In the genomic region with DNA sequence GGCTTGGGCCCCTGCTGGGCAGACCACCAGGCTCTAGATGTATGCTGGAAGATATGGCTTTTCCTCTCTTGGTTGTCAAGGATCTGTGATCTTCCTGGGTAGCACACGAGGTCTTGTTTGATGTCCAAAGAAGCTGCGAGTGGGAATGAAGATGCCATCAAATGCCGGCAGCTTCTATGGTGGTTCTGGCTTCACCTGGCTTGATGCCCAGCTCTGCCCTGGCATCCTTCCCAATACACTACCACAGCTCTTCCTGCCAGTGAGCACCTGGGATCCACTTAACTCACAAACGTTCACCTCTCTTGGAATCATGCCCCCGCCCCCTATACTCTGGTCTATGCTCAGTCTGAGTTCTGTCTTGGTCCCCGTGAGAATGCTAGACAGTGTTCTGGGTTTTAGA, we compare ENCODE assay signal across 32 mouse cellular contexts. TPM values are rescaled to one million over a fixed set of nuclear protein-coding genes. Genes with fewer than 3 reads are reported as not detected.
A peak's percentile ranks its signal among the peaks of the same experiment; 100 is the strongest.
DNase-seq lines count a peak whose midpoint lies in the region; ATAC-seq lines count a peak whose summit lies in the region.
"Had no signal": no experiment of that assay in that cellular context is flagged by ENCODE, and none has a peak within 500 bp of the region (broad histone marks: within the 10 kb centered on the region; RNA-seq: fewer than 3 reads in every experiment).

No protein-coding gene starts in this region.

- no peak overlapping the region for H3K4me3 ChIP-seq in kidney, embryonic 14.5 days (ENCODE audit: low read length)
- H3K4me3 ChIP-seq: forebrain, embryonic 15.5 days; heart, embryonic 10.5 days; hindbrain, embryonic 15.5 days; intestine, embryonic 15.5 days; left cerebral cortex, adult 2 months; limb, embryonic 10.5 days; liver, embryonic 15.5 days; lung, embryonic 15.5 days; myocyte; neural tube, embryonic 13.5 days had no signal

- no peak for ATAC-seq in kidney, embryonic 14.5 days (ENCODE audit: low FRiP score, low TSS enrichment)
- ATAC-seq: CD4-positive, CD25-positive, alpha-beta regulatory T cell, adult 4 months; forebrain, embryonic 15.5 days; intestine, embryonic 15.5 days had no signal

- H3K9me3 ChIP-seq in kidney, embryonic 14.5 days (ENCODE audit: control insufficient read depth, low read length): no peaks in the 10 kb centered on the region
- H3K9me3 ChIP-seq: forebrain, embryonic 15.5 days; heart, embryonic 10.5 days; hindbrain, embryonic 15.5 days; intestine, embryonic 15.5 days; limb, embryonic 10.5 days; liver, embryonic 15.5 days; lung, embryonic 15.5 days; neural tube, embryonic 13.5 days had no signal

- no peaks in the 10 kb centered on the region for H3K36me3 ChIP-seq in kidney, embryonic 14.5 days (ENCODE audit: control insufficient read depth, insufficient read depth, low read length)
- H3K36me3 ChIP-seq: forebrain, embryonic 15.5 days; heart, embryonic 10.5 days; hindbrain, embryonic 15.5 days; intestine, embryonic 15.5 days; limb, embryonic 10.5 days; liver, embryonic 15.5 days; lung, embryonic 15.5 days; neural tube, embryonic 13.5 days had no signal

- no peaks in the 10 kb centered on the region for H3K4me1 ChIP-seq in kidney, embryonic 14.5 days (ENCODE audit: control insufficient read depth, insufficient read depth, low read length)
- H3K4me1 ChIP-seq: forebrain, embryonic 15.5 days; heart, embryonic 10.5 days; hindbrain, embryonic 15.5 days; intestine, embryonic 15.5 days; limb, embryonic 10.5 days; liver, embryonic 15.5 days; lung, embryonic 15.5 days; neural tube, embryonic 13.5 days had no signal

- 83% methylated on average over 6 of the region's 6 CpGs for WGBS in kidney, embryonic 14.5 days

- H3K4me2 ChIP-seq in kidney, embryonic 14.5 days (replicated peaks; ENCODE audit: low read depth, low read length): no peak overlapping the region
- H3K4me2 ChIP-seq: forebrain, embryonic 15.5 days; hindbrain, embryonic 15.5 days; intestine, embryonic 15.5 days; liver, embryonic 15.5 days; lung, embryonic 15.5 days; neural tube, embryonic 13.5 days had no signal

- H3K27me3 ChIP-seq in kidney, embryonic 14.5 days (ENCODE audit: control insufficient read depth, insufficient read depth, low read length): no peaks in the 10 kb centered on the region
- H3K27me3 ChIP-seq: forebrain, embryonic 15.5 days; hindbrain, embryonic 15.5 days; intestine, embryonic 15.5 days; liver, embryonic 15.5 days; lung, embryonic 15.5 days; neural tube, embryonic 13.5 days had no signal

- no peak overlapping the region for H3K27ac ChIP-seq in kidney, embryonic 14.5 days (ENCODE audit: low read depth, low read length)
- H3K27ac ChIP-seq: forebrain, embryonic 15.5 days; heart, embryonic 10.5 days; hindbrain, embryonic 15.5 days; intestine, embryonic 15.5 days; left cerebral cortex, adult 2 months; limb, embryonic 10.5 days; liver, embryonic 15.5 days; lung, embryonic 15.5 days; neural tube, embryonic 13.5 days had no signal

- no peak overlapping the region for H3K9ac ChIP-seq in kidney, embryonic 14.5 days (ENCODE audit: low read depth, low read length)
- H3K9ac ChIP-seq: forebrain, embryonic 15.5 days; hindbrain, embryonic 15.5 days; intestine, embryonic 15.5 days; liver, embryonic 15.5 days; lung, embryonic 15.5 days; neural tube, embryonic 13.5 days had no signal

- DNase-seq in adrenal gland, postnatal 25 days: peak; percentile 43
- DNase-seq in adrenal gland, adult 8-10 months: no peak
- peak; percentile 67 to 82 for DNase-seq in cerebellum, postnatal 14 days
- DNase-seq in cerebellum, adult 9-10 months: no peak
- DNase-seq in kidney, postnatal 25 days: peak; percentile 46 to 54
- peak; percentile 49 to 57 for DNase-seq in cerebellum, postnatal 36 days
- DNase-seq: heart, postnatal 4 days; liver; lung, postnatal 4 days; midbrain, embryonic 14.5 days; retina, postnatal 1 day; right cerebral cortex, postnatal 25 days; spleen, adult 18-20 months had no signal

RNA-seq across cellular contexts. Expression of gene Otos, which starts 18.5 kb away (rescaled TPM):
- total RNA-seq in adrenal gland, postnatal 25 days (2021): not detected in 2 replicates
- total RNA-seq in adrenal gland, adult 8-10 months (2022): under 1 TPM in 1 of 4 experiments, not detected in 3; 0.56 TPM
- polyA plus RNA-seq in kidney, embryonic 14.5 days (2014; fragmentation: Nextera tagmentation; extraction: Ambion mirVana): 0.43 TPM in 1 of 2 replicates, not detected in the other
- total RNA-seq: gastrocnemius, adult 8-10 months; heart, postnatal 4 days; left cerebral cortex, adult 2 months had no signal
- polyA plus RNA-seq: forebrain, embryonic 15.5 days; limb, embryonic 10.5 days; neural tube, embryonic 13.5 days had no signal

RNA-seq across cellular contexts. Expression of gene Cops9, which starts 25.3 kb away (rescaled TPM):
- 311 and 345 TPM in 2 replicates for total RNA-seq in adrenal gland, postnatal 25 days (2021)
- 100 to 1,000 TPM; 279 to 327 (median 313) TPM for total RNA-seq in adrenal gland, adult 8-10 months (2022)
- polyA plus RNA-seq in kidney, embryonic 14.5 days (2014; fragmentation: Nextera tagmentation; extraction: Ambion mirVana): 414 and 584 TPM in 2 replicates

RNA-seq across cellular contexts. Expression of gene Olfr12, which starts 49.5 kb away (rescaled TPM):
- total RNA-seq in adrenal gland, postnatal 25 days (2021): not detected in 2 replicates
- total RNA-seq in adrenal gland, adult 8-10 months (2022): not detected
- not detected in 2 replicates for polyA plus RNA-seq in kidney, embryonic 14.5 days (2014; fragmentation: Nextera tagmentation; extraction: Ambion mirVana)
- total RNA-seq: common myeloid progenitor, adult 5-6 weeks; gastrocnemius, adult 8-10 months; heart, postnatal 4 days; layer of hippocampus, postnatal 10 days; left cerebral cortex, adult 2 months; megakaryocyte-erythroid progenitor cell, adult 5-6 weeks had no signal
- polyA plus RNA-seq: CD4-positive, CD25-positive, alpha-beta regulatory T cell, adult 4 months; forebrain, embryonic 15.5 days; gonadal fat pad, adult 2 months; heart, embryonic 10.5 days; heart, embryonic 16.5 days; hindbrain, embryonic 15.5 days; intestine, embryonic 15.5 days; limb, embryonic 10.5 days; liver, embryonic 15.5 days; lung, embryonic 15.5 days; midbrain, embryonic 14.5 days; myocyte; neural tube, embryonic 13.5 days; thymus, postnatal 0 days had no signal

Comparison
In these comparisons a context has a peak if more than half of its experiments do, and no peak if none do; other contexts are left out.
1. DNase-seq: peak in adrenal gland, postnatal 25 days (single experiment), cerebellum, postnatal 14 days (2 of 2), kidney, postnatal 25 days (2 of 2) and cerebellum, postnatal 36 days (2 of 2); none in adrenal gland, adult 8-10 months (single experiment) and cerebellum, adult 9-10 months (single experiment).